9 mouse cellular contexts compared by ENCODE assay signal in the genomic region with DNA sequence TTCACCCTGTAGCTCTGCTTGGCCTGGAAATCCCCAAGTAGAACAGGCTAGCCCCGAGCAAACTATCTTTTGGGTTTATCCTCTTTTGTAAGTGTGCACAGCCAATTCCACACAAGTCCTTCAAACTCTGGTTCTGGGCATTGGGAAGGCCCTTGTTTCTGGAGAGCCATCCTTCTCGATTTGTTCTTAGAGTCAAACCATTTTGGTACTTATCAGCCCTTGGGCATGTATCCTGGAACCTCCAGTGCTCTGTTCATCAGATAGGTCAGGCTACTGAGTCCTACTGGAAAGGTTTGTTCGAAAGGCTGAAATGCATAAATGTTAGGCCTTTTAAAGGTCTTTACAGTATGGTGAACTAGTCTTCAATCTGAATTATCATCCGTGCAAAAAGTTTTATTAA. TPM values are rescaled to one million over a fixed set of nuclear protein-coding genes. Genes with fewer than 3 reads are reported as not detected.
DNase-seq lines count a peak whose midpoint lies in the region; ATAC-seq and TF ChIP-seq lines count a peak whose summit lies in the region.
"Had no signal": no experiment of that assay in that cellular context is flagged by ENCODE, and none has a peak within 500 bp of the region (broad histone marks: within the 10 kb centered on the region; RNA-seq: fewer than 3 reads in every experiment).

No protein-coding gene starts in this region.

- peak overlapping the region; percentile 58 for H3K4me2 ChIP-seq in embryonic facial prominence, embryonic 11.5 days (ENCODE audit: low read depth, low read length)
- H3K4me2 ChIP-seq in hindbrain, embryonic 16.5 days (ENCODE audit: low read length): peak overlapping the region; percentile 64
- H3K4me2 ChIP-seq in midbrain, postnatal 0 days (ENCODE audit: low read depth, low read length, poor library complexity, severe bottlenecking): peak overlapping the region; percentile 75

- no peaks in the 10 kb centered on the region for H3K27me3 ChIP-seq in liver, adult 2 months (ENCODE audit: control insufficient read depth, insufficient read depth, low read length)
- H3K27me3 ChIP-seq in embryonic facial prominence, embryonic 11.5 days (ENCODE audit: control insufficient read depth, insufficient read depth, low read length): no peaks in the 10 kb centered on the region
- no peaks in the 10 kb centered on the region for H3K27me3 ChIP-seq in hindbrain, embryonic 16.5 days (replicated peaks; ENCODE audit: control insufficient read depth, insufficient read depth, low read length)
- no peaks in the 10 kb centered on the region for H3K27me3 ChIP-seq in midbrain, postnatal 0 days (ENCODE audit: insufficient read depth, low read length)

- no peak for TF ChIP-seq POLR2A in liver, adult 2 months (IDR thresholded peaks at IDR 0.05; ENCODE audit: extremely low read depth, insufficient read depth, low read length)

- intact Hi-C loops in left cerebral cortex, postnatal 36 days (cut with DNase I): loop anchor here (5.0 kb wide), 1 partner anchor 86 kb away; a partner anchor contains a TSS

- H3K4me3 ChIP-seq in liver, adult 2 months (ENCODE audit: insufficient read depth, low read depth, low read length): peak overlapping the region; percentile 65; the same call in 1 of the 2 replicates
- peak overlapping the region; percentile 98 for H3K4me3 ChIP-seq in embryonic facial prominence, embryonic 11.5 days (ENCODE audit: low read depth, low read length)
- H3K4me3 ChIP-seq in hindbrain, embryonic 16.5 days (ENCODE audit: low read length): peak overlapping the region; percentile 72
- H3K4me3 ChIP-seq in midbrain, postnatal 0 days (ENCODE audit: low read depth, low read length): peak overlapping the region; percentile 94

- H3K36me3 ChIP-seq in liver, adult 2 months (ENCODE audit: control insufficient read depth, insufficient read depth, low read length): no peaks in the 10 kb centered on the region; the same call in 1 of the 2 replicates
- no peaks in the 10 kb centered on the region for H3K36me3 ChIP-seq in embryonic facial prominence, embryonic 11.5 days (replicated peaks; ENCODE audit: control insufficient read depth, insufficient read depth, low read depth, low read length)
- no peaks in the 10 kb centered on the region for H3K36me3 ChIP-seq in hindbrain, embryonic 16.5 days (ENCODE audit: control insufficient read depth, insufficient read depth, low read length)
- no peaks in the 10 kb centered on the region for H3K36me3 ChIP-seq in midbrain, postnatal 0 days (ENCODE audit: insufficient read depth, low read length)

- peaks cover 10% of the 10 kb centered on the region; the same call in 1 of the 2 replicates for H3K79me2 ChIP-seq in liver, adult 2 months (ENCODE audit: control insufficient read depth, insufficient read depth, low read length)

- no peak overlapping the region for H3K27ac ChIP-seq in liver, adult 2 months (replicated peaks; ENCODE audit: insufficient read depth, low read depth, low read length)
- H3K27ac ChIP-seq in embryonic facial prominence, embryonic 11.5 days (replicated peaks; ENCODE audit: low read depth, low read length): no peak overlapping the region
- peak overlapping the region; percentile 96 for H3K27ac ChIP-seq in hindbrain, embryonic 16.5 days (ENCODE audit: low read depth, low read length)
- H3K27ac ChIP-seq in midbrain, postnatal 0 days (ENCODE audit: low read depth, low read length): peak overlapping the region; percentile 93

- WGBS in liver, adult 2 months: 43% methylated on average over 4 of the region's 4 CpGs
- WGBS in embryonic facial prominence, embryonic 11.5 days: 49% methylated on average over 4 of the region's 4 CpGs
- WGBS in hindbrain, embryonic 16.5 days: 62% methylated on average over 4 of the region's 4 CpGs
- 50% methylated on average over 4 of the region's 4 CpGs for WGBS in midbrain, postnatal 0 days

- peak overlapping the region; percentile 45; the same call in 1 of the 2 replicates for H3K9ac ChIP-seq in liver, adult 2 months (ENCODE audit: low read depth, low read length)
- H3K9ac ChIP-seq in embryonic facial prominence, embryonic 11.5 days (replicated peaks; ENCODE audit: low read length): peak overlapping the region; percentile 96
- peak overlapping the region; percentile 100 for H3K9ac ChIP-seq in hindbrain, embryonic 16.5 days (ENCODE audit: low read depth, low read length)
- H3K9ac ChIP-seq in midbrain, postnatal 0 days (replicated peaks; ENCODE audit: low read length, poor library complexity, severe bottlenecking): no peak overlapping the region; the same call in 1 of the 2 replicates

- ATAC-seq in embryonic facial prominence, embryonic 11.5 days (replicated peaks; ENCODE audit: insufficient number of reproducible peaks, low FRiP score, low TSS enrichment, low read depth): no peak
- no peak for ATAC-seq in hindbrain, embryonic 16.5 days
- no peak for ATAC-seq in midbrain, postnatal 0 days (ENCODE audit: low FRiP score)

- no peak for DNase-seq in liver, adult 2 months (ENCODE audit: extremely low read depth, low read depth, low spot score)
- no peak for DNase-seq in liver
- peak; percentile 5 for DNase-seq in embryonic facial prominence, embryonic 11.5 days (ENCODE audit: low spot score)
- DNase-seq in midbrain, postnatal 0 days (ENCODE audit: low spot score): no peak
- DNase-seq in frontal cortex, postnatal 14 days (ENCODE audit: low spot score in 2 of 2): no peak
- no peak for DNase-seq in spleen, postnatal 36 days (ENCODE audit: low spot score in 2 of 2)
- no peak for DNase-seq in left cerebral cortex, postnatal 36 days (ENCODE audit: low spot score in 2 of 2)

- H3K4me1 ChIP-seq in liver, adult 2 months (ENCODE audit: control insufficient read depth, insufficient read depth, low read length): peaks cover 10% of the 10 kb centered on the region
- no peaks in the 10 kb centered on the region for H3K4me1 ChIP-seq in embryonic facial prominence, embryonic 11.5 days (ENCODE audit: control insufficient read depth, insufficient read depth, low read length)
- peaks cover 18% of the 10 kb centered on the region for H3K4me1 ChIP-seq in hindbrain, embryonic 16.5 days (ENCODE audit: control insufficient read depth, insufficient read depth, low read depth, low read length)
- H3K4me1 ChIP-seq in midbrain, postnatal 0 days (ENCODE audit: insufficient read depth, low read length): peaks cover 5% of the 10 kb centered on the region; the same call in 1 of the 2 replicates

- no peaks in the 10 kb centered on the region for H3K9me3 ChIP-seq in embryonic facial prominence, embryonic 11.5 days (replicated peaks; ENCODE audit: control insufficient read depth, low read length)
- H3K9me3 ChIP-seq in hindbrain, embryonic 16.5 days (ENCODE audit: control insufficient read depth, low read length): no peaks in the 10 kb centered on the region
- no peaks in the 10 kb centered on the region for H3K9me3 ChIP-seq in midbrain, postnatal 0 days (ENCODE audit: low read length)

- TF ChIP-seq CTCF in liver, adult 2 months (IDR thresholded peaks at IDR 0.05; ENCODE audit: low read depth, low read length): no peak
- no peak for TF ChIP-seq CTCF in midbrain, postnatal 0 days (IDR thresholded peaks at IDR 0.05)

RNA-seq across cellular contexts. Expression of a gene that starts 0.9 kb away (rescaled TPM):
- 21.1 and 25.0 TPM in 2 replicates for total RNA-seq in liver, adult 2 months (2014; rRNA removed)
- polyA plus RNA-seq in liver, adult 2 months (2012; rRNA removed): 3.6 and 5.5 TPM in 2 replicates
- polyA plus RNA-seq in embryonic facial prominence, embryonic 11.5 days (2014; fragmentation: Nextera tagmentation; extraction: Ambion mirVana): 8.1 and 10.4 TPM in 2 replicates
- polyA plus RNA-seq in hindbrain, embryonic 16.5 days (2015; fragmentation: Nextera tagmentation; extraction: Ambion mirVana): 5.1 TPM in 2 replicates
- total RNA-seq in midbrain, postnatal 0 days (2014; rRNA removed): 83.0 and 99.1 TPM in 2 replicates
- 7.0 and 7.3 TPM in 2 replicates for polyA plus RNA-seq in midbrain, postnatal 0 days (2015; fragmentation: Nextera tagmentation; extraction: Ambion mirVana)
- 100 to 1,000 TPM; 111 to 130 TPM for total RNA-seq in left cerebral cortex, postnatal 36 days (2021)

RNA-seq across cellular contexts. Expression of a gene that starts 41.9 kb away (rescaled TPM):
- not detected in 2 replicates for total RNA-seq in liver, adult 2 months (2014; rRNA removed)
- not detected in 2 replicates for polyA plus RNA-seq in liver, adult 2 months (2012; rRNA removed)
- polyA plus RNA-seq in embryonic facial prominence, embryonic 11.5 days (2014; fragmentation: Nextera tagmentation; extraction: Ambion mirVana): not detected in 2 replicates
- not detected in 2 replicates for polyA plus RNA-seq in hindbrain, embryonic 16.5 days (2015; fragmentation: Nextera tagmentation; extraction: Ambion mirVana)
- total RNA-seq in midbrain, postnatal 0 days (2014; rRNA removed): not detected in 2 replicates
- 0.22 TPM in 1 of 2 replicates, not detected in the other for polyA plus RNA-seq in midbrain, postnatal 0 days (2015; fragmentation: Nextera tagmentation; extraction: Ambion mirVana)
- under 1 TPM in 1 of 2 experiments, not detected in 1; 0.97 TPM for total RNA-seq in left cerebral cortex, postnatal 36 days (2021)
- total RNA-seq: neutrophil, adult 5-6 weeks had no signal

Comparison
In these comparisons a context has a peak if more than half of its experiments do, and no peak if none do; other contexts are left out.
1. H3K27ac ChIP-seq: peak in hindbrain, embryonic 16.5 days (single experiment) and midbrain, postnatal 0 days (single experiment); none in liver, adult 2 months (single experiment) and embryonic facial prominence, embryonic 11.5 days (single experiment).
2. Peak in every context shown above with its lines, with median percentiles within 50 percentile points of each other: H3K4me3 ChIP-seq and H3K4me2 ChIP-seq.